Mouse (Mus musculus) brain, embryonic 14.5 days (tissue): ENCODE data around the gene Gadd45a.

ENCODE experiments used
- CTCF ChIP-seq: fragments of 200-500 bp; IDR thresholded peaks from 2 replicates; pipeline ENCODE4 v1.5.1; 2012; ENCODE audit warnings: inconsistent platforms, mild to moderate bottlenecking, moderate library complexity, borderline replicate concordance; ENCODE audit not compliant: insufficient read depth, insufficient read length; ENCODE audit errors: extremely low read depth
- POLR2A ChIP-seq: fragments of 200-500 bp; IDR thresholded peaks from 2 replicates; pipeline ENCODE4 v1.6.1; 2012; ENCODE audit warnings: mild to moderate bottlenecking, inconsistent platforms, borderline replicate concordance; ENCODE audit not compliant: poor library complexity, insufficient read depth, insufficient read length, severe bottlenecking; ENCODE audit errors: extremely low read depth

DNA sequence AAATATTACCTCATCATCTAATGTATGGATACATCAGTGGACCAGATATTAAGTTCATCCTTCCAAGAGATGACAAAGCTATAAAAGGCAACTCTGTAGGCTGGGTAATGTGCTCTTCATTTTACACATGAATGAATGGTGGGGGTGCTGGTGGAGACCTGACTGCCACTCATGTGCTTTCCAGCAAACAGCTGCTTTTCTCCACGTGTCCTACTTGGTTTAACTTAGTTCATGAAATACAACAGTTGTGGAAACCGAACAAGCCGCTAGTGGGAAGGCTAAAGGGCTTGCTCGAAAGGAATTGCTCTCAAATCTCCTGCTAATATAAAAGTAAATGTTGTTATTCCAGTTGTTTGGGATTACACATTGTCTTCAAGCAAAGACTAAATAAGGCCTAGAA lies 3.7 kb downstream of the Gadd45a start:
- TF ChIP-seq CTCF, result no peak
- TF ChIP-seq POLR2A, result no peak
